Mouse (Mus musculus) B cell, adult 2 months (primary cell): ENCODE results near the gene Mmp23.
A peak's percentile ranks its signal among the peaks of the same experiment; 100 is the strongest.
"Not testable (repeated sequence)": the region's sequence is repeated elsewhere in the genome, so short reads cannot be mapped to it uniquely, and the experiment has no call there.

ENCODE experiments used
- DNase-seq, 2 experiments: peaks; one replicate each; pipeline ENCODE4 v3.0.0; 2022

Gene Mmp23

GRCm38 (mm10) chr4:155653086-155653450, at the start of gene Mmp23:
Gene Mmp23 (minus strand): TSS chr4:155653384.
- peak in 1 of 2 experiments; percentile 30 for DNase-seq

GRCm38 (mm10) chr4:155700425-155700824, 47.2 kb upstream of the Mmp23 start:
- DNase-seq: peak; percentile 40 to 45

- DNase-seq: no peak
These were observed 43.4 kb upstream of the Mmp23 start for GRCm38 (mm10) chr4:155696261-155697255.

- DNase-seq: no peak
These were observed 42.4 kb upstream of the Mmp23 start for GRCm38 (mm10) chr4:155695531-155696062.

DNA sequence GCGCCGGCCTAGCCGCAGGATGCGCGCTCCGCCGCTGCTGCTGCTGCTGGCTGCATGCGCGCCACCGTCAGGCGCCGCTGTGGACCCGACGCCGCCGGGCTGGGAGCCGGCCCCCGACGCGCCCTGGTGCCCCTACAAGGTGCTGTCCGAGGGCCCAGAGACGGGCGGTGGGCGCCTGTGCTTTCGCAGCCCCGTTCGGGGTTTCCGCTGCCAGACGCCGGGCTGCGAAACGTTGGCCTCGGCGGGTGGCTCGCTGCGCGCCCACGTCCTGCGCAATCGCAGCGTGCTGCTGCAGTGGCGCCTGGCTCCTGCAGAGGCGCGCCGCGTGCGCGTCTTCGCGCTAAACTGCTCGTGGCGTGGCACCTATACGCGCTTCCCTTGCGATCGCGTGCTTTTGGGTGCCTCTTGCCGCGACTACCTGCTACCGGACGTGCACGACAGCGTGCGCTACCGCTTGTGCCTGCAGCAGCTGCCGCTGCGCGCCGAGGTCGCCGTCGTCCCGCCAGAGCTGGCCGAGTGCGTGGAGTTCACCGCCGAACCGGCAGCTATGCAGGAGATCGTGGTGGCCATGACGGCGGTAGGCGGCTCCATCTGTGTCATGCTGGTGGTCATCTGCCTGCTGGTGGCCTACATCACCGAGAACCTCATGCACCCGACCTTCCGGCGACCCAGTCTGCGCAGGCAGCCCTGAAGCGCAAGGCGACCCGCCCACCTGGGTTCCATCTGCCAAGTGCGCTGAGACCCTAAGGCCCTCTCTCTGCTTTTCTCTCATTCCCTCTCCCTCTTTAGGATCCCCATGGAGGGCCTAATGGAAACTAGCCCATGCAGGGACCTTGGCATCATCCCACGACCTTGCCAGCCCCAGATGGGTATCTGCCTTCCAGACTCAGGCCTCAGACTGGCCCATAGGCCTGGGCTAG, 41.6 kb upstream of the Mmp23 start:
- peak; percentile 73 to 79 for DNase-seq

DNA sequence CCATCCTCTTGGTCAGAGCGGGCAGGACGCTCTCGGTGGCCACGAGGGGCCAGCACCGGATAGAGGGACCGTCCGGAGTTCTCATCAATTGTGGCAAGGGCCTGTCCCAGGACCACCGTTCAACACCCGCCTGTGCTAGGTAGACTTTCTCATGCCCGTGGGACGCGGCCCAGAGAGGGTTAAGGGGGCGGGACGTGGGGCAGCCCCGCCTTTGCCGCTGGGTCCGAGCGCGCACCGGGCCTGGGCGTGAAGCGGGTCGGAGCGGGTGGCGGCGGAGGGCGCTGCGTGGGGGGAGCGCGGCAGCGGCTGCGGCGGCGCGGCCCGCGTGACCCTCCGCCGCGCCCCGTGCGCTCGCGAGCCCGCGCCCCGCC, 40.9 kb upstream of the Mmp23 start, which contains the start of gene Fndc10:
TSS of gene Fndc10 (plus strand) at position 232 of the 371 bp plus-strand sequence.
- DNase-seq: peak; percentile 70 to 71

- peak; percentile 54 to 66 for DNase-seq
These were observed 39.2 kb upstream of the Mmp23 start for GRCm38 (mm10) chr4:155692421-155692820.

DNA sequence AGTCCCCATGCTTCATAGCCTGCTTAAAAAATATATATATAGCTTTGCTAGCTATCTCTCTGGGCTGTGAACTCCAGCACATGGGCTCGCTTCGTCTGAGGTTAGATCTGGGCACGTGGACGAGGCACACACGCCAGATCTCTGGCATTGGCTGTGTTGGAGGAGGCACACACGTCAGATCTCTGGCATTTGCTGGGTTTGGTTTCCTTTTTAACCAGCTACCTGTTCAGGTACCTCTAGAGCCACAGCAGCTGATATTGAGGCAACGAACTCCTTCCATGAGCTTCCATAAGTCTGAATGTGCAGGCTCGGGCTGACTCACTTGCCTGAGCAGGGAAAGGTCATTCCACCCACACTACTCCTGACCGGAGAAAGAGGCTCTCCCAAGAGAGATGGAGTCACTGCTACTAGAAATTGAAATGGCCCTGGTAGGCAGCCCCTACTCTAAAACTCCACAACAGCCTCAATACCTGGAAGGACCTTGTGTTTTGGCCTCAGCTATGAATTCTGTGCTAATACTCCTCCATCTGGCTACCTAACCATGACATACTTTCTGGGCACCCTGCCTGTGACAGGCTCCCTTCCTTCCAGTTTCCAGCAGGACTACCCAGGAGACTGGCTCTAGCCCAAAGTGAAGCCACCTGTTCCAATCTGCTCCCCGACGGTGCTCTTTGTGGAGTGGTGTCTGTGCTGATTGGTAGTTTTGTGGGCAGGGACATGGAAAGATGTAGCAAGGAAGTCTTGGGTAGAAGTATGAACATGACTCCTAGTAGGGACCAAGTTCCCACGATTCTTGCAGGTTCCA, 37.6 kb upstream of the Mmp23 start:
- DNase-seq: no peak

GRCm38 (mm10) chr4:155687764-155688163, 34.6 kb upstream of the Mmp23 start:
- DNase-seq: not testable (repeated sequence)

DNA sequence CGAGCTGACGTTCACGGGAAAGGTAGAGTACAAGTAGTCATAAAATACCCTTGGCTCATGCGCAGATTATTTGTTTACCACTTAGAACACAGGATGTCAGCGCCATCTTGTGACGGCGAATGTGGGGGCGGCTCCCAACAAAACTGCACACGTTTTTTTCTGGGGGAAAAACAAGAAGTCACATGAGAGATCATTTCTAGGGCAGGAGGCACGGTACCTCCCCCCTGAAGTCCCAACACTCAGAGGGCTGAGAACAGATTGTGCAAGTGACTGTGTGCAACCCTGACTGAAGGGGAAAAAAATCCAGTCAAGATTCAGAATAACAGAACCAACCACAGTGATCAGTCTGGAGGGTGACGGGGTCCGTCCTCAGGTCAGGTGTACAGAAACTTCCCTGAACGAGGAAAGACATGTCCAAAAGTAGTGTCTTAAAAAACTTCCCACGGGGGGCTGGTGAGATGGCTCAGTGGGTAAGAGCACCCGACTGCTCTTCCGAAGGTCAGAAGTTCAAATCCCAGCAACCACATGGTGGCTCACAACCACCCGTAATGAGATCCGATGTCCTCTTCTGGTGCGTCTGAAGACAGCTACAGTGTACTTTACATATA, 30.6 kb upstream of the Mmp23 start:
- not testable (repeated sequence) for DNase-seq

- peak; percentile 45 to 54 for DNase-seq
These were observed 22.8 kb upstream of the Mmp23 start for GRCm38 (mm10) chr4:155675991-155676390.

DNA sequence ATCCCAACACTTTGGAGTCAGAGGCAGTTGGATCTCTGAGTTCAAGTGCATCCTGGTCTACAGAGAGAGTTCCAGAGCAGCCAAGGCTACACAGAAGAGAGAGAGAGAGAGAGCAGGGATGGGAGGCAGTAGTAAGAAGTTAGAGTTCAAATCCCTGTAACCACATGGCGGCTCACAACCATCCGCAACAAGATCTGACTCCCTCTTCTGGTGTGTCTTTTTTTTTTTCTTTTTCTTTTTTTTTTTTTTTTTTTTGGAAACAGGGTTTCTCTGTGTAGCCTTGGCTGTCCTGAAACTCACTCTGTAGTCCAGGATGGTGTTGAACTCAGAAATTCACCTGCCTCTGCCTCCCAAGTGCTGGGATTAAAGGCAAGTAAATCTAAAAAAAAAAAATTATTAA, 18.9 kb upstream of the Mmp23 start:
- DNase-seq: no peak

DNA sequence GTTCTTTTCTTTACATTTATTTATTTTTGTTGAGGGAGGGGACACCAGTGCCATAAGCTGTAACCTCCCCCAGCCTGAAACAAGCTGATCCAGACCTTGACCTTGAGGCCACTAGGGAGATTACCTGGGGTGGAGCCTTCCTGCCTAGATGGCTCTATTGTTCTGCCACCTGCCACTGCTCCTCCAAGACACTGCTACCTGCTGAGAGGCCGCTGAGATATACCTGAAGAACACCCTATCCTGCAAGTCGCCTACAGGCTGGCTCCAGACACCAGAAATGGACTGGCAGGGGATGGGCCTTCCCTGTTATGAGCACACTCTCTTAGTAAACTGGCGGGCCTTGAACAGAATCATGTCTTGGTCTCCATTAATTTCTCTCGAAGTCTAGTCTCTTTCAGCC, 17.1 kb upstream of the Mmp23 start:
- DNase-seq: not testable (repeated sequence)

GRCm38 (mm10) chr4:155669598-155670075, 16.5 kb upstream of the Mmp23 start:
- DNase-seq: no peak

- peak; percentile 98 for DNase-seq
These were observed 15.8 kb upstream of the Mmp23 start, which contains the start of gene Mib2 for GRCm38 (mm10) chr4:155668689-155669597. Gene Mib2 (minus strand): TSS chr4:155669198.

GRCm38 (mm10) chr4:155666903-155667302, 13.7 kb upstream of the Mmp23 start:
- no peak for DNase-seq

- no peak for DNase-seq
These were observed 7.5 kb upstream of the Mmp23 start for GRCm38 (mm10) chr4:155660641-155661040.

DNA sequence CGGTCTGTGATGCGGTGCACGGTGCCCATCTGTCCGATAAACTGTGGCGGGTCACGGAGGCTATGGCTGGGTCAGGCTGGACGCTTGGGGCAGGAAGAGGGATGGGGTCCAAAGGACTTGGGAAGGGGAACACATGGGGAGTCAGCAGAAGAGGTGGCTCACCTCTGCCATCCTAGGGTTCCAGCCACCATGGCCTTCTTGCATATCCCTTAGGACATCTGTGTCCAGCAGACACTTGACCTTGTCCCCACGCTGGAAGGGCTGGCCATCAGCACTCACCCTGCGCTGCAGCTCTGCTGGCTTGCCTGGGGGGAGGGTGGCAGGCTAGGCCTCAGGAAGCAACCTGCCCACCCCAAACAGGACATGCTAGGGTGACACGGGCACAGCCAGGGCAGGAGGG, 5.8 kb upstream of the Mmp23 start:
- DNase-seq: no peak

GRCm38 (mm10) chr4:155656214-155656751, 3.1 kb upstream of the Mmp23 start:
- DNase-seq: no peak
